Mouse (Mus musculus): ENCODE data around the gene Ift52.

Ift52 gene

DNA sequence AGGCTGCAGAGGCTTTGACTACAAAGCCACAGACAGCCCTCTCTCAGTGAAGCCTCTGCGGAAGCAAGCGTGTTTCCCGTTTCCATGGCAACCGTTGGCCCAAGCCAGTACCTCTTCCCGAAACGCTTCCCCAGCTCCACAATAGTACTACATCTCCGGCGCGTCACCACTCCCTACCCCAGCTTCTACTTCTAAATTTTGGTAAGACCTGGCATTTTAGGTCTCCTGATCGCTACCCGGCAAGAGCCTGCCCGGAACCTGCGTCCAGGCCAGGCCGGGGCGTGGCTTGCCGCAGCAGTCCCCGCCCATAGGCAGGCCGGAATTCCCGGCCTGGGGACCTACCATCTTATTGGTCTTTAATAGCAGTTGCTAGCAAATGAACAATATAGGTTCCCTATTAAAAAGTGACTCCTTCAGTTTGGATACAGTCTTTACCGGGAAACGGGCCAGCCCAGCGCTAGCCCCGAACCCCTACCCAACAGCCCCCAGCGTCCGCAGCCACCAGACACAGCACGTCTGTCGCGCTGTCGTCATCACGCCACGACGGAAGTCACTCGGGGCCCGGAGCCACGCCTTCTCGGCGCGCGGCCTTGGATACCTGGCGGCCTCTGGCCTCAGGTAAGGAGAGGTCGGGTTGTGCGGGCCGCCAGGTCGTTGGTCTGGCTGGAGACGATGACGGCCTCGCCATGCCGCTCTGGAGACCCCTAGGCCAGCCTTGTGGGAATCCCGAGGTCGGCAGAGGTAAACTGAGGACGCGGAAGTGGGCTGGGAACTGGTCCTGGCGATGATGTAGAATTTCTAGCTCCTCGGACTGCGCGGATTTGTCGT is at the start of gene Ift52:
Gene Ift52 (plus strand): TSS at position 439 of the 828 bp plus-strand sequence.
- in situ Hi-C loops (cut with MboI; ENCODE audit: unreplicated experiment in 2 of 2) = loop anchor here in 1 of 2 experiments (10.0 kb wide), 1 partner anchor 398 kb away; no protein-coding TSS in a partner anchor

DNA sequence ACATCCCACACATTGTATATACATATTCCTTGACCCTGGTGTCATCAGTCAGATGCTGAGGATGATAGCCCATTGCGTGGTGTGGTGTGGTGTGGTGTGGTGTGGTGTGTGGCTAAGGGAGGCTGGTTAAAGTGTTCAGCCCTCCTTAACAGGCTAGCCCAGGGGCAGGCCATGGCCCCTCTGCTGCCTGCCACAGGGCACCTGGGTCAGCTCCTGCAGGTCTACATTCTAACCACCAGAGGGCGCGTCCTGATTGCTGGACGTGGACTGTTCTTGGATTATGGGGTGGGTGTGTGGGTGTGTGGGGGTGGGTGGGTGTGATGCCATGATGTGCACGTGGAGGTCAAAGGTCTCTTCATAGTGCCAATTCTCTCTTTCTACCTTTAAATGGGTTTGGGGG is 48.8 kb upstream of the Ift52 start:
- in situ Hi-C loops (cut with MboI; ENCODE audit: unreplicated experiment in 2 of 2) = no loop called here

DNA sequence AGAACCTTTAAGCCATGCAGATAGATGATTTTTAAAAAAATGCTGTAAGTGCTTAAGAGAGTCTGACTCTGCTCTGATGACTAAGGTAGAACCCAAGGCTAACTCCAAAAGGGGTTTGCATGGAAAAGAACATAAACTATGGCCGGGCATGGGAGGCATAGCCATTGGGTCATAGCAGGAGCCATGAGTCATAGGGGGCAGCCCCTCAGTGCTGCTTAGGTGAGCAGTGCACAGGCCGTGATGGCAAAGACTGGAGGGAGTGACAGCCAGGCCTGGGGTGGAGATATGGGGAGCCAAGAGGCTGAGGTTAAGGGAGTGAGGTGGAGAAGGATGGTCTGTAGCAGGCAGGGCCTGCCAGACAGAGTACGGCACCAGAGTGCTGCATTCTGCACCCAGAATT is 48.1 kb upstream of the Ift52 start:
- in situ Hi-C loops (cut with MboI; ENCODE audit: unreplicated experiment in 2 of 2) = no loop called here

DNA sequence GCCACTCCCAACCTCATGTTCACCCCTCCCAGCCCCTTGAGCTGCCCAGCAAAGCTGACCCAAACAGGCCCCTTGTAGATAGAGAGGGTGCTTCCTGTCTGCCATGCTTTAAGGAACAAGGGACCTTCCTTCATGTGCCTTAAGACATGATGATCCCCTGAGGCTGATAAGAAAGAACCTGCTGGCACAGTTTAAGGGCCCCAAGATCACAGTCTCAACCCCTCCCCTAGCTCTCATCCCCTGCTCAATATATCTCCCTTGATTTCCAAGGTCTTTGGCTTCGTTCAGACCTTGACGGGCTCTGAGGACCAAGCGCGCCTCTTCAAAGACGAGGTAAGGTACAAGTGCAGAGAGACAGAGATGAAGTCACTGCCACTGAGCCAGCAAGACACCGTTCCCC is 46.3 kb upstream of the Ift52 start:
- in situ Hi-C loops (cut with MboI; ENCODE audit: unreplicated experiment in 2 of 2) = no loop called here

DNA sequence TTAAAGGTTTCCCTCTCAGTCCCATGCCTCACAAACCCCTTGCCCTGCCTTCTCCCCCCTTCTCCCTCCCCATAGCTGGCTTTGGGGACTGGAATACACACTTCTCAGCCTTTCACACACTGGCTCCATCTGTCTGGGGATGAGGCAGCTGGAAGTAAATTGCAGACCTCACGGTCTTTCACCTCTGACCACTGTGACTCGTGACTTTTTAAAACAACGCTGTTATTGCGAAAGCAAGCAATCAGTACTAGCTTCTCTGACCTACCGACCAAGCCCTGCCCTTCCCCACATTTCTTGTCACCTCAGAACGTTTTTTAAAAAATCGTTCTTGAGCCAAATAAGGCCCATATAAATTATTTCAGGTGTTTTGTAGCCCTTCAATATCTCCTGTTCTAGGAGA is 44.4 kb upstream of the Ift52 start:
- in situ Hi-C loops (cut with MboI; ENCODE audit: unreplicated experiment in 2 of 2) = no loop called here

DNA sequence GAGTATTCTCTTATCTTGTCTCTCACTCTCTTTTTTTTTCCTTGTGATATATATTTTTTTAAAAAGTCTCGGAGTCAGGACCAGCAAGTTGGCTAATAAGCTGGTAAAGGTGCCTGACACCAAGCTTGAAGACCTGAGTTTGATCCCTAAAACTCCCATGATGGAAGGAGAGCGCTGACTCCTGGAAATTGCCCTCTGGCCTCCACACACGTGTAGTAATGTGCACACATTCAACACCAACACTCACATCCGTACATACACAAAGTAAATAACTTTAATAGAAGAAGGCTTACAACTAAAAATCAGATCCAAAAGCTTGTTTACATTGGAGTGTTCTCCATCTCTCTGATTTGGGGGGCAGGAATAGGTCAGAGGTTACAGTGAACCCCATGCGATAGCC is 43.9 kb upstream of the Ift52 start:
- in situ Hi-C loops (cut with MboI; ENCODE audit: unreplicated experiment in 2 of 2) = no loop called here

DNA sequence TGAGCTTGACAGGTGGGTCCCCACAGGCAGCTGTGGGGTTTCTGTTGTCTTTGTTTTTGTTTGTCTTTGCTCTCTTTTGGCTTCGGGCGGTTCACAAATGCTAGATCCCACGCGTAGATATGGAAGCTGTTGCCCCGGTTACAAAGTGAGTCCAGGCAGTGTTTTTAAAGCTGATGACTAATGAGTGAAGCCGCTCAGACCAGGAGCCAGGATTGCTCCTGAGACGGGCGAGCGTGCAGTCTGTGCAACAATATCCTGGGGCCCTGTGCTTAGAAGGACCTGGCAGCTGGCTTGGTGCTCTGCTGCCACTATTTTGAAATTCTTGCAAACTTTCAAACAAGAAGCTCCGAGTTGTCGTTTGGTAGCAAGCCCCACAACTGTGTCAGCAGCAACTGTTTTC is 43.5 kb upstream of the Ift52 start:
- in situ Hi-C loops (cut with MboI; ENCODE audit: unreplicated experiment in 2 of 2) = no loop called here

DNA sequence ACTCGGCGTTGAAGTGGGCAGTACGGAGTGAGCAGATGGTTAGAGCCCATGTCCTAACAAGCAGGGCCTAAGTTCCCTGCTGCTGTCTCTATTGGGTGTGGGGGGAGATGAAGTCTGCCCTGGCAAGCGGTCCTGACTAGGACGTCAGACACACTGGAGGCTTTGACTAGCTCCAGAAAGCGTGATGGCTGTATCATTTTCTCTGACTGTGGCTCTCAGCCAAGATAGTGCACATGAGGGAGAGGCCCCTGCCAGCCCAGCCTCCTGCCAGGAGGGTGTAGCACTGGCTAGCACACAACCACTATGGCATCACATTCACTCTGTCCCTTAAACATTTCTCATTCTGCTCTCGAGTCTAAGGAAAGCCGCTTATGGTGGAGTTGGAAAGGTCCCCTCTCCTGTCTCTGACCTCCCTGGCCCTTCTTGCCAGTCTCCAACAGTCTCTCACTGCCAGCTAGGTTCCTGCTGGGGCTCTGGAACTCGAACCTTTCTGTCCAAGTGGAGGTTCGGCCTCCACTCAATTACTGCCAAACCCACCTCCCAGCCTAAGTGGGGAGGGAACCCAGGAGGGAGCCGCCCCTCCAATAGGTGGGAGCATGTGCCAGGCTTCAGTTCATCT is 41.9 kb upstream of the Ift52 start:
- in situ Hi-C loops (cut with MboI; ENCODE audit: unreplicated experiment in 2 of 2) = no loop called here

DNA sequence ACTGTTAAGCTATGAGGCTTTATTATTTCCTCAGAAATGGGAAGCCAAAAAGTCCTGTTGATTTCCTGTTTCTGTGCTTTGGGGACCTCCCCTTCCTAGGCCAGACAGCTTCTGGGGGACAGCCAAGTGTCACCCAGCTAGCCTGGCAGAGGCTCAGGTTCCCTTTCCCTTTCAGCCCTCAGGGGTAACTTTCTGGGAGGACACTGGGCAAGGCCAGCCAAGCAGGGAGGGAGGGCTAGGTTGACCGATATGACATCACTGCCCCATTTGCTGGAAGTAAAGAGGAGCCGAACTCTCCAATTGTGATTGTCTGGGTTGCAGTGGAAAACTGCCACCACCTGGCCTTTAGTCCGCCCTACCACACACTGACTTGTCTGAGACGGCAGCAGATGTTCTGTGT is 41.2 kb upstream of the Ift52 start:
- in situ Hi-C loops (cut with MboI; ENCODE audit: unreplicated experiment in 2 of 2) = no loop called here

DNA sequence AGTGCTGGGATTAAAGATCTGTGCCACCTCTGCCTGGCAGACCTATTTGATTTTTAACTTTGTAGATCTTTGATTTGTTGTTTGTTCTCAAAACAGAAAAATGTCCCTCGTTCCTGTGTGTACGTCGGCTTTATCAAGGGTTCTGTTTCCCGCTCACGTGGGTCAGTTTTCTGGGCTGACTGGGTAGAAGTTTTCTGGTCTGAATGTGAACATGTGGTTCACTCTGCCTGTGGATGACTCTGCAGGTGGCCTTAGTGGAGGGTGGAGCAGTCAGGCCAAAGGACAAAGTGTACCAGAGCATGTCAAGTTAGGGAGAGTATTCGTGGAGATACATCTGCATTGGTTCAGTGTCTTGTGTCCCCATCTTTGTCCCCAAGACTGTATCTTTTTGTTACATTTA is 32.8 kb upstream of the Ift52 start:
- in situ Hi-C loops (cut with MboI; ENCODE audit: unreplicated experiment in 2 of 2) = no loop called here

DNA sequence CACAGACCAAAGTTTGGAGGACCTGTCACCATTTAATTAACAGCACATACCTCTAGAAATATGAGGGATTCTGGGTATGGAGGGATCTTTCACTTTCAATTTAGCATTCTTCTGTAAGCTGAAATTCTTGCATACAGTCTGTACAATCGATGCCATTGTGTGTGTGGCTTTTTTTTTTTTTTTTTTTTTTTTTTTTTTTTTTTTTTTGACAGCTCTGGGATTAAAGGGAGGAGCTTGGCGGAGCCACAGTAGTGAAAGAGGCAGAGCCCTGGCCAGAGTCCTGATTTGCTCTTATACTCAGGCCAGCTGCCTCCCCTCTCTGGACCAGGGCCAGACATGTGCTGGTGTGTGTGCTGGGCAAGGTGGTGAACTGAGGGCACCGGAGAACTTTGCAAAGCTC is 31.2 kb upstream of the Ift52 start:
- in situ Hi-C loops (cut with MboI; ENCODE audit: unreplicated experiment in 2 of 2) = no loop called here

DNA sequence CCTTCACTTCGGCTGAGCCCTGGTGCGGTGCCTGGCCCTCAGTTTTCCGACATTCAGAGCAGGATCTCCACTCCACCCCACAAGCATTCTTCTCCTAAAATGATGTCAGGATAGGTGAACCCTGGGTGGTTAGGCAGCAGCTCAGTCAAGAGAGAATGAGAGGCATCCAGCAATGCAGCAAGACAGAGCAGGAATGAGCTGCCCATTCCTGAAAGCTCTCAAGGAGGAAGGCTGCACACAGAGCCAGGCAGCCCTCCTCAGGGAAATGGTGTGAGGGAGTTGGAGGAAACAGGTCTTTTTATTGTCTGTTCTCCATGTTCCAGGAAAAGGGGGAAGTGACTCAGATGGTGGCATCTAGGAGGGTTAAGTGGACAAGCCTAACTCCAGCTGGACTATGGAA is 30.4 kb upstream of the Ift52 start:
- in situ Hi-C loops (cut with MboI; ENCODE audit: unreplicated experiment in 2 of 2) = no loop called here

DNA sequence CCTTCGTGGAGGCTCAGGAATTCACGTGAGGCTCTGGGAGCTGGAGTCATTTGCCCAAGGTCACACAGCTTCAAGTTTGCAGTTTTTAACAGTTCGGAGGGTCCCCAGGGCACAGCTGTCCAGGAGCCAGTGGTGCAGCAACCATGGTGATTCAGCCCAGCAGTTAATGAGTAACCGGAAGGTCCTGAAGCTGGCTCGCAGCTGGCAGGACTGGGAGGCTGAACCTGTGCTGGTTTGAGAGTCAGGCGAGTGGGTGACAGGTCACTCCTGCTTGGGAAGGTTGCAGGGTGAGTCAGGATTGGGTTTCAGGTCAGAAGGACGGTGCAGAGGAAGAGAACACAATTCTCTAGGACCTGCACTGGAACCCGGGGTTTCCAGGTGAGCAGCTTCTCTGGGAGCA is 29.9 kb upstream of the Ift52 start, which contains the start of gene Sgk2:
Gene Sgk2 (plus strand): TSS at position 113 of the 400 bp plus-strand sequence.
- in situ Hi-C loops (cut with MboI; ENCODE audit: unreplicated experiment in 2 of 2) = no loop called here

DNA sequence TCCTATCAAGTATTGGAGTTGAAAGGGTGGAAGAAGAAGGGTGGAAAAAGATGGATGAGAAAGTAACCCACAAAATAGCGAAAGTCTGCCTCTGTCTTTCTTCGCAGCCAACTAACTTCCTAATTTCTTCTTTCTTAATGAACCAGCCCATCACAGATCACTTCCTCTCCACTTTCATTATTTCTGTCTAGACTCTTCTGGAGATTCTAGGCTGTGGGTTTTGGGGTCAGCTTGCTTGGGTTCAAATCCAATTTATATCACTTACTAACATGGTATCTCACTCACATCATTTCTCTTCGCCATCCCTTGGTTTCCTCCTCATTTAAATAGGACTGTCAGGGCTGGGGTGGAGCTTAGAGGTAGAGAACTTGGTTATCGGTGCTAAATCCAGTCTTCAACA is 28.9 kb upstream of the Ift52 start:
- in situ Hi-C loops (cut with MboI; ENCODE audit: unreplicated experiment in 2 of 2) = no loop called here

DNA sequence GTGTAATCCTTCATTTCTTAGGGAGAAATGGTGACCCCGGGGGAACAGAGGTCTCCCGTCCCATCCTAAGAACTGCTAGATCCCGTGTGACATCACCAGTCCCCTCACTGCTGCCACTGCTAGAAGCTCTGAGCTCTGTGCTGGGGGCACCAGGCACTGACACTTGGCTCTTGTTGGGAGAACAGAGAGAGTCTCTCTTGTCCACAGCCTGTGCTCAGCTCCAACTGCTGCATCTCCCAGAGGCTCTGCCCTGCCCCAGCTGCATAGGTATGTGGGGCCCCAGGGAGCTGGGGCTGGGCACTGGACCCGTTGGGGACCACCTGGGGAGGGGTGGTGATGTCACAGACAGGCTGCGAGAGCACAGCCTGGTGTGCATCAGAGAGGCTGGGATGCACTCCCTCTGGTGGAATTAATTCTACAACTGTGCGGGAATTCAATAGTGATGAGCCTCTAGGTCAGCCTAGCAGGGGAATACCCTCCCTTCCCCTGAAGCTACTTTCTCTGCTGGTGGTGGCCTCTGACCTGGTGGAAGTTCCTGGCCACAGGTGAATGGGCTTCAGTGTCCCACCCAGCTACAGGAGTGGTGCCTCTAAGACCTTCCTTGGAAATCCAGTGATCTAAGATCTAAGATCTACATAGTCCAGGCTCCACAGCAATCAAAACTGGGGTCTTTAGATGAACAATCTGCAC is 25.6 kb upstream of the Ift52 start:
- in situ Hi-C loops (cut with MboI; ENCODE audit: unreplicated experiment in 2 of 2) = loop anchor here in 1 of 2 experiments (10.0 kb wide), 2 partner anchors 93 to 343 kb away; partner anchors contain the start of gene Gtsf1l

DNA sequence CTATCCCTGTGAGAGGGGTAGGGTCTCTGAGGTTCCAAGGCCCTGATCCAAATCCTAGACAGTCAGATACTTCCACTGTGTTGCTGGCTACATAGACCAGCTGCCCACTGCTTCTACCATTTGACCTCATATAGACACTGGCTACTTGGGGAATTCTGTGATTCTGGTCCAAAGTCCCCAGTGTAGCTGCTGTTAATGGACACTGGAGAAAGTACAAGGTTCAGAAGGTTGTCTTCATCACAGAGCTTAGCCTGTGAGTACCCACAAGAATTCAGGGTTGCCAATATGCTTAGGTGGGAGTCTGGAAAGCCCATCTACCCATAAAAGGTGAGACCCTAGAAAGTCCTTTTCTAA is 25.1 kb upstream of the Ift52 start:
- in situ Hi-C loops (cut with MboI; ENCODE audit: unreplicated experiment in 2 of 2) = loop anchor here in 1 of 2 experiments (10.0 kb wide), 2 partner anchors 93 to 343 kb away; partner anchors contain the start of gene Gtsf1l

DNA sequence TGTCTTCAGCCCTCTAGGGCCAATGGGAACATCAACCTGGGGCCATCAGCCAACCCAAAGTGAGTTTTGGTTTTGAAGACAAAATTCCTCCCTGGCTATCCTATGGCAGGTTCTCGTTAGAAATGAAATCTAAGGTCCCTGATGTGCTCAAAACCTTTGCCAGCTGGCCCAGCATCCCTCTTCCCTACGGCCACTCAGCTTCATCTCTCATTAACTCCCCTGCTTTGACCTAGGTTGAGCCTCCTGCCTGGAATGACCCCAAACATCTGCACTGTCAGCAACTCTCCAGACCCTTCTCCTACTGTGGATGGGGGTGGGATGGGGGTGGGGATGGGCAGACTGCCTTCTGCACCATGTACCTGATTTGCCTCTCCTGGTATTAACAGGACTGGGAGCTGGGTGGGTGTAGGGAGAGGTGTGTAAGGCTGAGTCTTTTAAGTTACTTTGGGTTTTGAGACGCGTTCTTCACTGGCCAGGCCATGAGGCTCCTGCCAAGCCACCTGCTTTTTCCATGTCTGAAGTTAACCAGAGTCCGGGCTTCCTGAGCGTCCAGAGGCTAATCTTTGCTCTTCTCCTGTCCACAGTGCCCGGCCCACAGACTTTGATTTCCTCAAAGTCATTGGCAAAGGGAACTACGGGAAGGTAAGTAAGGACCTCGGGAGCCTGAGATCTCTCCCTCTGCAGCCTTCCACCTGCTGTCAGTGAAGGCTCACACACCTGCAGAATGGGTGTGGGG is 23.1 kb upstream of the Ift52 start:
- in situ Hi-C loops (cut with MboI; ENCODE audit: unreplicated experiment in 2 of 2) = loop anchor here in 1 of 2 experiments (10.0 kb wide), 2 partner anchors 91 to 341 kb away; partner anchors contain the start of gene Gtsf1l

DNA sequence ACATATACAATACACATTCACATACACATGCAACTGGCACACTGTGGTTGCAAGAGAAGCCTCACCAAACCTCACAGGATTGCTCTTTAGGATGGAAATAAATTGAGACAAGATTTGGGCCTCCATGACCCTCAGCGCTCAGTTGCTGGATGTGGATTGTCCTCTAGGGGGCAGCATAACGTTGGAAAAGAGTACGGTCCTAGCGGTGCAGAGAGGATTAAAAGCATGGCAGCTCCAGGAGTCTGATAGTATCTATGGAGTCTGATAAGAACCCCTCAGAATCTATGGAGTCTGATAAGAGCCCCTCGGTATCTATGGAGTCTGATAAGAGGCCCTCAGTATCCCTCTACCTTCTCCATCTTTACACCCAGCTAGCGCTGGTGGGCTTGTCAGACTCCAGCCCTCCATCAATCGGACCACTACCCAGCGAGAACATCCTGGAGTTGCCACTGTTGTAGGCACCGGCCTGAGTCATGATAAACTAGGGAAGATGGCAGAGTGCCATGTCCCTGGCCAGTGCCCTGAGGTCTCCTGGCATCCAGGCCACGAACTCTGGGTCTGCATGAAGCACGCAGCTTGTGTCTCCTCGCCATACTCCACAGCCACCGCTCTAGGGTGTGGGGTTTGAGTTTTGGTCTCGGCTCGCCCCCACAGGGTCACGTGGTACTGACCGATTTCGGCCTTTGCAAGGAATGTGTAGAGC is 18.5 kb upstream of the Ift52 start:
- in situ Hi-C loops (cut with MboI; ENCODE audit: unreplicated experiment in 2 of 2) = loop anchor here (5.0 to 10.0 kb wide), 3 partner anchors 86 to 336 kb away; partner anchors contain the start of gene Gtsf1l (in 1 of the 2)

DNA sequence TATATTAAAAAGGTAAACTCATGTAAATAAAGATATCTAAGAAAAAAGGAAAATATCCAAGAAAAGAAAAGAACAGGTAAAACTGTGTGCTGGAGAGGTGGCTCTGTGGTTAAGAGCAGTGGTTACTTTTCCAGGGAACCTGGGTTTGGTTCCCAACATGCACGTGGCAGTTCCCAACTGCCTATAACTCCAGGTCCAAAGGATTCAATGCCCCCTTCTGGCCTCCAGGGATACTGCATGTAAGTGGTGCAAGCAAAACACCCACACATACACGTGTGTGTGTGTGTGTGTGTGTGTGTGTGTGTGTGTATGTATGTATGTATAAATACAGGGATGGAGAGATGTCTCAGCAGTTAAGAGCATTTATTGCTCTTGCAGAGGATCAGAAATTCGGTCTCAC is 17.4 kb upstream of the Ift52 start:
- in situ Hi-C loops (cut with MboI; ENCODE audit: unreplicated experiment in 2 of 2) = loop anchor here (5.0 to 10.0 kb wide), 4 partner anchors 77 to 335 kb away; partner anchors contain the start of gene Gtsf1l (in 1 of the 2)

DNA sequence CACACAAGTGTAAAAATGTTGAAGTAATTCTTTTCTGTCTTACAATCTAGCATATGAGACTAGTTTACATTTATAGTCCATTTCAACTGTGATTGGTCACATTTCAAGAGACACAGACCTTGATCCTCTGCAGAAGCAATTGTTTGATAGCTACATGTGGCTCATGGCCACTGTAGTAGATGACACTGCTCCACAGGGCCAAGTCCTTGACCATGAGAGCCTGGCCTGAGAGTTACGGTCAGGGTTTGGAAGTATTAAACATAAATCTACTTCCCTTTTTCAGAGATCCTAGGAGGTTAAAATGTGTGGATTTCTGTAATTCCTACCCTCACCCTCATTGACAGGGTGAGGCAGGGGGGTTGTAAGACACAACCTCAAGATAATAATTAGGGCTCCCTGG is 16.1 kb upstream of the Ift52 start:
- in situ Hi-C loops (cut with MboI; ENCODE audit: unreplicated experiment in 2 of 2) = loop anchor here (5.0 kb wide), 1 partner anchor 79 kb away; no protein-coding TSS in a partner anchor

All from v-Abl transformed pro-B cells (cell line).